Mouse (Mus musculus): ENCODE measurements around the gene Pi4k2a. TPM values are rescaled to one million over a fixed set of nuclear protein-coding genes. Genes with fewer than 3 reads are reported as not detected.

The Pi4k2a gene
- polyA plus RNA-seq, 1 experiment from 2014 or later = 47.2 TPM

- peak overlapping the region; percentile 43 for H3K4me2 ChIP-seq (replicated peaks; ENCODE audit: low read depth)
- TF ChIP-seq CTCF (IDR thresholded peaks at IDR 0.05; ENCODE audit: low read depth) = no peak
- ATAC-seq = no peak
- H3K9me3 ChIP-seq (ENCODE audit: control insufficient read depth) = no peaks in the 10 kb centered on the region
- H3K27me3 ChIP-seq (replicated peaks; ENCODE audit: control insufficient read depth, insufficient read depth, low read length) = no peaks in the 10 kb centered on the region
- peaks cover 27% of the 10 kb centered on the region for H3K36me3 ChIP-seq (ENCODE audit: control insufficient read depth, insufficient read depth)
- no peak overlapping the region for H3K9ac ChIP-seq (ENCODE audit: low read depth, low read length)
- no peak overlapping the region for H3K27ac ChIP-seq (ENCODE audit: low read depth, low read length)
- H3K4me1 ChIP-seq (replicated peaks; ENCODE audit: control insufficient read depth, insufficient read depth, low read length) = 0 out of 2 replicates have a peak, but pooled peaks cover 3% of the 10 kb centered on the region
- WGBS = 52% methylated on average over 5 of the region's 5 CpGs
- H3K4me3 ChIP-seq (ENCODE audit: low read depth, low read length) = no peak overlapping the region
Measured at GRCm38 (mm10) chr19:42127024-42127423, 36.8 kb downstream of the Pi4k2a start.

DNA sequence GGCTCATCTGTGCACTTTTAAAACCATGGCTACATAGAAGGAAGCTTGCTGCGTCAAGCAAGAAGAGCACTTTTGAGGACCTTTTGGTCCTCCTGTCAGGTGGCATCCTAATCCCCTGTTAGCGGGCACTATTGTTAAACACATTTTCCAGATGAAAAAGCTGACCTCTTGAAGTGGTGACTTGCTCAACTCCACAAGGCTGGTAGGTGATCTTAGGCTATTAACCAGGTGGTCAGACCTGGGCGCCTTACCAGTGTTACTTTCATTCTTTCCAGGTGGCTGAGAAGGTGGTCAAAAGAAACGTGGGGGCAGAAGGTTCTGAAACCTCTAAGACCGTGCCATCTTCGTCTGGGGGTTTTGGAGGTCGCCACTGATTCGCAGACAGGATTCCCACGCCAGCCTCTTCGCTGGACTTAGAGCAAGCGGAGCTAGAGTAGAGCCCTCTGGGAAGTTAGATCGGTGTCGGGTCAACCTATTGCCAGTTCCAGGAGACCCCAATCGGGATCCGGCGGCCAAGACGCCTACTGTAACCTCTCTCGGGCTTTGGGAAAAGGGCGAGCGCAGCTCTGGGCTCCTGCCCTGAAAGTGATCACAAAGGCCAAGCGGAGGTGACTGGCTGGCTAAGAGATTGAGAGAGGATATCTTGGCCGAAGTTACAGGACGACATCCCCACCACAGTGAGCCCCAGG, 37.9 kb downstream of the Pi4k2a start:
- peak; percentile 0; the same call in 1 of the 2 replicates for ATAC-seq
- Histone ChIP-seq H3K4me1 (replicated peaks; ENCODE audit: control insufficient read depth, insufficient read depth, low read length) (0 out of 2 replicates have a peak, but pooled peaks cover 3% of the 10 kb centered on the region), H3K4me2 (replicated peaks; ENCODE audit: low read depth) (peak overlapping the region; percentile 90), H3K27me3 (replicated peaks; ENCODE audit: control insufficient read depth, insufficient read depth, low read length) (no peaks in the 10 kb centered on the region), H3K27ac (ENCODE audit: low read depth, low read length) (peak overlapping the region; percentile 70), H3K9ac (ENCODE audit: low read depth, low read length) (peak overlapping the region; percentile 79), H3K9me3 (ENCODE audit: control insufficient read depth) (no peaks in the 10 kb centered on the region), H3K4me3 (ENCODE audit: low read depth, low read length) (peak overlapping the region; percentile 58), H3K36me3 (ENCODE audit: control insufficient read depth, insufficient read depth) (peaks cover 16% of the 10 kb centered on the region)
- TF ChIP-seq CTCF (IDR thresholded peaks at IDR 0.05; ENCODE audit: low read depth) = no peak
- WGBS = 4% methylated on average over 23 of the region's 23 CpGs

DNA sequence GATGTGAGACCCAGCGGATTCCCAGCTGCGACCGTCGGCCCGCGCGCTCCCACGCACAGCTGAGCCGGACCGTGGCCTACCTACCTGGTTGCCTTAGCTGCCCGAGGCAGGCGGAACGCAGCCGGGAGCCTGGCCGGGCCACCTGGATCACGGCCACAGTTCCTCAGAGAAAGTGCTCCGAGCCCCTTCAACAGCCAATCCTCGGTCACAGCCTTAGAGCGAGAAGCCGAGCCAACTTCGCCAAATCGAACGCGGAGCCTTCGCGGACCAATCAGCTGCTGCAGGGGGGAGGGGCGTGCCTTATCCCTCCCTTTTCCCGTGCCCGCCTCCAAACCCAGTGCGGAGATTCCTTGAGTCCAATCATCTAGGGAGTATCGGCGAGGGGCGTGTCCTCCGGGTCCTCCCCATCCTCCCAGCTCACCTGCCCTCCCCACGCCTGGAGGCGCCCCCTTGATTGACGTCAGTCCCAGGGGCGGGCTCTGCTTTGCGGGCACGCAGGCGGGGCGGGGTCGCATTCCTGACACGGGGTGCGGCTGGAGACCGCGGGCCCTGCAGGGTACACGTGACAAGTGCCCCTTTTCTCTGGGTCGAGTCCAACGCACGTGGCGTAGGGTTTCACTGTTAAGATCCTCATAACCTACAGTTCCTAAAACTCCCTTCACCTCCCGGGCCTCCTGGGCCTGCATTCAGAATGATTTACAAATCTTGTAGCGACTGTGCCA, 38.7 kb downstream of the Pi4k2a start, which contains the start of gene Avpi1:
Gene Avpi1 (minus strand): TSS at position 273 of the 722 bp plus-strand sequence.
- peak within 1 kb of the TSS; percentile 74 for H3K27ac ChIP-seq (ENCODE audit: low read depth, low read length)
- no peaks in the 10 kb centered on the region for H3K9me3 ChIP-seq (ENCODE audit: control insufficient read depth)
- H3K36me3 ChIP-seq (ENCODE audit: control insufficient read depth, insufficient read depth) = peaks cover 9% of the 10 kb centered on the region
- under 1% methylated on average over 54 of the region's 54 CpGs for WGBS
- peak within 1 kb of the TSS; percentile 58 for H3K4me3 ChIP-seq (ENCODE audit: low read depth, low read length)
- H3K27me3 ChIP-seq (replicated peaks; ENCODE audit: control insufficient read depth, insufficient read depth, low read length) = no peaks in the 10 kb centered on the region
- peak within 1 kb of the TSS; percentile 79 for H3K9ac ChIP-seq (ENCODE audit: low read depth, low read length)
- no peak for TF ChIP-seq CTCF (IDR thresholded peaks at IDR 0.05; ENCODE audit: low read depth)
- peak; percentile 96 for ATAC-seq
- H3K4me2 ChIP-seq (replicated peaks; ENCODE audit: low read depth) = peak within 1 kb of the TSS; percentile 90
- 0 out of 2 replicates have a peak, but pooled peaks cover 3% of the 10 kb centered on the region for H3K4me1 ChIP-seq (replicated peaks; ENCODE audit: control insufficient read depth, insufficient read depth, low read length)

GRCm38 (mm10) chr19:42129509-42130293, 39.4 kb downstream of the Pi4k2a start:
- no peak for TF ChIP-seq CTCF (IDR thresholded peaks at IDR 0.05; ENCODE audit: low read depth)

DNA sequence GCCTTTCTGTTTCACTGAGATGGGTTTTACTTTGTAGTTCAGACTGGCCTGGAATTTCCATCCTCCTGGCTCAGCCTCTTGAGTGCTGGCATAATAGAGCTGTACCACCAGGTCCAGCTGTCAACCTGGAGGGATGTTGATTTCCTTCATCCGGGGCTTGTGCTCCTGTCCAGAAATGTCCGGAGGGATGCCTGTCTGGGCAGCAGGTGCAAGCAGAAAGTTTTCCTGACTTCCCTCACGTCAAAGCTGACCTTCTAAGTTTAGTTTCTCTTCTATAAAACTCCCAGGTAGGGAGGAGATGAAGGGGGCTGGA, 40.0 kb downstream of the Pi4k2a start:
- 0 out of 2 replicates have a peak, but pooled peaks cover 3% of the 10 kb centered on the region for H3K4me1 ChIP-seq (replicated peaks; ENCODE audit: control insufficient read depth, insufficient read depth, low read length)
- no peaks in the 10 kb centered on the region for H3K9me3 ChIP-seq (ENCODE audit: control insufficient read depth)
- TF ChIP-seq CTCF (IDR thresholded peaks at IDR 0.05; ENCODE audit: low read depth) = no peak
- no peak overlapping the region for H3K9ac ChIP-seq (ENCODE audit: low read depth, low read length)
- H3K4me2 ChIP-seq (replicated peaks; ENCODE audit: low read depth) = no peak overlapping the region
- H3K27me3 ChIP-seq (replicated peaks; ENCODE audit: control insufficient read depth, insufficient read depth, low read length) = no peaks in the 10 kb centered on the region
- H3K27ac ChIP-seq (ENCODE audit: low read depth, low read length) = no peak overlapping the region
- no peak for ATAC-seq
- WGBS = 76% methylated on average over 3 of the region's 3 CpGs
- H3K36me3 ChIP-seq (ENCODE audit: control insufficient read depth, insufficient read depth) = no peaks in the 10 kb centered on the region; the same call in 1 of the 2 replicates
- no peak overlapping the region for H3K4me3 ChIP-seq (ENCODE audit: low read depth, low read length)

More at GRCm38 (mm10) chr19:42129509-42130293, 39.4 kb downstream of the Pi4k2a start:
- ATAC-seq = peak; percentile 13
- H3K27me3 ChIP-seq (replicated peaks; ENCODE audit: control insufficient read depth, insufficient read depth, low read length) = no peaks in the 10 kb centered on the region
- peak overlapping the region; percentile 74 for H3K27ac ChIP-seq (ENCODE audit: low read depth, low read length)
- H3K36me3 ChIP-seq (ENCODE audit: control insufficient read depth, insufficient read depth) = peaks cover 5% of the 10 kb centered on the region
- peak overlapping the region; percentile 90 for H3K4me2 ChIP-seq (replicated peaks; ENCODE audit: low read depth)
- H3K4me3 ChIP-seq (ENCODE audit: low read depth, low read length) = peak overlapping the region; percentile 58
- WGBS = 48% methylated on average over 14 of the region's 14 CpGs
- 0 out of 2 replicates have a peak, but pooled peaks cover 3% of the 10 kb centered on the region for H3K4me1 ChIP-seq (replicated peaks; ENCODE audit: control insufficient read depth, insufficient read depth, low read length)
- no peak overlapping the region for H3K9ac ChIP-seq (ENCODE audit: low read depth, low read length)
- no peaks in the 10 kb centered on the region for H3K9me3 ChIP-seq (ENCODE audit: control insufficient read depth)

GRCm38 (mm10) chr19:42131101-42131500, 40.8 kb downstream of the Pi4k2a start:
- no peak overlapping the region for H3K27ac ChIP-seq (ENCODE audit: low read depth, low read length)

More at GRCm38 (mm10) chr19:42131101-42131500, 40.8 kb downstream of the Pi4k2a start:
- Histone ChIP-seq H3K9me3 (ENCODE audit: control insufficient read depth) (no peaks in the 10 kb centered on the region), H3K4me3 (ENCODE audit: low read depth, low read length) (no peak overlapping the region), H3K4me2 (replicated peaks; ENCODE audit: low read depth) (no peak overlapping the region), H3K36me3 (ENCODE audit: control insufficient read depth, insufficient read depth) (no peaks in the 10 kb centered on the region), H3K4me1 (replicated peaks; ENCODE audit: control insufficient read depth, insufficient read depth, low read length) (0 out of 2 replicates have a peak, but pooled peaks cover 3% of the 10 kb centered on the region), H3K27me3 (replicated peaks; ENCODE audit: control insufficient read depth, insufficient read depth, low read length) (no peaks in the 10 kb centered on the region), H3K9ac (ENCODE audit: low read depth, low read length) (no peak overlapping the region)
- 58% methylated on average over 5 of the region's 5 CpGs for WGBS
- no peak for TF ChIP-seq CTCF (IDR thresholded peaks at IDR 0.05; ENCODE audit: low read depth)
- ATAC-seq = no peak

Measured in intestine, postnatal 0 days (tissue).